Mouse (Mus musculus) right cerebral cortex, postnatal 10 days (tissue): ENCODE measurements around the gene Ovca2.

Source experiments
- DNase-seq, 2 experiments: peaks; one replicate each; pipeline ENCODE4 v3.0.0; 2021; ENCODE audit warnings: low spot score in 2 of 2

The Ovca2 gene

DNA sequence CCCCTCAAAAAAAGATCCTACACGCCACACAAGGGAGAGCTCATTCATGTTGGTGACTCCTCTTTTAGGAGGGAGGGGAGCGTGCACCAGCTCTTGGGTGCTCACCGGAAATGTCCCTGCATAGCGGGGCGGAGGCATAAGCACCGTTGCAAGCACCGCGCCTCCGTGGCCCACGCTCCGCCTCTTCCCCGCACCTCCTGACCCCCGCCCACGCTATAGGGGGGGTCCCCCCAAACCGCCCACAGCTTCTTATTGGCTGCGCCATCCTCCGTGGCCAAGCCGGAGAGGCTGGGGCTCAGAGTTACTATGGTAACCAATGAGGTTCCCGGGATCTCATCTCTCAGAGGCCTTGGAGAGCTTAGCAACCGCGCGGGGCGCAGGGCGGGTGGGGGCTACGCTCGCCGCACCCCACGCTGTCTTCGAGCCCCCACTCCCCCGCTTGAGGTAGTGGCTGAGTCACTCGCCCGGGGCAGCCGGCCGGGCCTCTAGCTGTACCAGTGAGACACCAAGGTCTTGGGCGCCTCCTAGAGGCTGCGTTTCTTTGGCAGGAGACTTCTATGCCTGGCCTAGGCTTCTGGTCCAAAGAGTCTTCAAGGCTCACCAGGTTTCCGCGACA lies 8.4 kb downstream of the Ovca2 start:
- peak; percentile 91 to 94 for DNase-seq

DNA sequence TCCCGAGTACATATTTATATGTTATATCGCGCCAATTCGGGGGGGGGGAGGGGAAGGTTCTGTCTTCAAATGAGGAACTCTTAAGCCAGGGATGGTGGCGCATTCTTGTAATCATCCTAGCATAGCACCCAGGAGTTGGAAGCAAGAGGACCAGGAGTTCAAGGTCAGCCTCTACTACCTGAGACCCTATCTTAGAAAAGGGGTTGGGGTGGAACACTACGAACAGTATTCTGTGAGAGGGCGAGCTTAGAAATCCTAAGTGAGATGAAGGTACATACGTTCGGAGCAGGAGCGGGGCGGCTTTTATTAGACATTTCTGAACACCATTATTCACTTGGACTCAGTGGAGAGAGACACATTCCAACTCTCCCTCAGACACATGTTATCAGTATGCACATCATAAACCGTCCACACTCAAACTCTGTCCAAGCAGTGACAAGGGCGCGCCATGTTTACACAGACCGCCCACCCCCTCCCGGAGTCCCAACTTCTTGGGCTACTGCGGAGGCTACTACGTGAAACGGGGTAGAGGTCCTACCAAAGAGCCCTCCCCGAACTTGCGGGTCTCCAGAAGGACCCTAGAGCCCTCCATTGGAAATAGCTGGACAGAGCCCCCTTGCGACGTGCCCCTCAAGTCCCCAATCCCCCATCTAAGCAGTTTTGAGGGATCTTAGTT lies 9.1 kb downstream of the Ovca2 start, which contains the start of gene Hic1:
Hic1 (minus strand) TSS at position 115 of the 676 bp plus-strand sequence.
- peak; percentile 43 to 60 for DNase-seq

DNA sequence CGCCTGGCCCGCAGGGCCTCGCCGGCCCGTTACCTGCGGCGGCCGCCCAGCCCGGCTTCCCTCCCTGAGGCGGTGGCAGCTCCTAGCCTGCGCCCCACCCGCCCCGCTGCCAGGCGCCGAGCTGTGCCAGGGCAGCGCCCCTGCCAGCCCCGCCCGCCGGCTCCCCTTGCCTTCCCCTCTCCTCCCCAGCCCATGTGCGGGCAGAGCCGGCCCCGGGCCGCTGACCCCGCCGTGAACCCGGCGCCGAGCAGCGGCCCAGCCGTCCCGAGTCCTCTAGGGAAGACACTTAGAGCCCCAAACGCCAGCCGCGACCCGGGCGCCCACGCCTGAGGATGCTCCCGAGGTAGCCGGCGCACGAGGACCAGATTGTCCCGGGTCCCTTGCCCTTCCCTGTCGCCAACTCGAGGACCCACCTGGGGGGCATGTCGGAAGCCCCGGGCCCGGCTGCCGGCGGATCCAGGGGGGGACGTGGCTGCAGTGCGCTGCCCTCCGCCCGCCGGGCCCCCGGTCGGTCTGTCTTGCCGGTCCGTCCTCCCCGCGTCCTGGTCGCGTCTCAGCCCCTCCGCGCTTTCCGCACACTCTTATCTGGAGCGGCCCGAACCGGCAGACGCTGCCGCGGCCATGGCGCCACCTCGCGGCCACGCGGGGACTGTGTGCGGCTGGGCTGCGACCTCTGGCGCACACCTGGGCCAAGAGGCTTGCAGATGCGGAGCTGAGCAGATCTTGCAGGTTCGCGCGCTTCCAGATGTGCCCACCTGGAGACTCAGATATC lies 9.9 kb downstream of the Ovca2 start:
- peak; percentile 84 to 86 for DNase-seq

DNA sequence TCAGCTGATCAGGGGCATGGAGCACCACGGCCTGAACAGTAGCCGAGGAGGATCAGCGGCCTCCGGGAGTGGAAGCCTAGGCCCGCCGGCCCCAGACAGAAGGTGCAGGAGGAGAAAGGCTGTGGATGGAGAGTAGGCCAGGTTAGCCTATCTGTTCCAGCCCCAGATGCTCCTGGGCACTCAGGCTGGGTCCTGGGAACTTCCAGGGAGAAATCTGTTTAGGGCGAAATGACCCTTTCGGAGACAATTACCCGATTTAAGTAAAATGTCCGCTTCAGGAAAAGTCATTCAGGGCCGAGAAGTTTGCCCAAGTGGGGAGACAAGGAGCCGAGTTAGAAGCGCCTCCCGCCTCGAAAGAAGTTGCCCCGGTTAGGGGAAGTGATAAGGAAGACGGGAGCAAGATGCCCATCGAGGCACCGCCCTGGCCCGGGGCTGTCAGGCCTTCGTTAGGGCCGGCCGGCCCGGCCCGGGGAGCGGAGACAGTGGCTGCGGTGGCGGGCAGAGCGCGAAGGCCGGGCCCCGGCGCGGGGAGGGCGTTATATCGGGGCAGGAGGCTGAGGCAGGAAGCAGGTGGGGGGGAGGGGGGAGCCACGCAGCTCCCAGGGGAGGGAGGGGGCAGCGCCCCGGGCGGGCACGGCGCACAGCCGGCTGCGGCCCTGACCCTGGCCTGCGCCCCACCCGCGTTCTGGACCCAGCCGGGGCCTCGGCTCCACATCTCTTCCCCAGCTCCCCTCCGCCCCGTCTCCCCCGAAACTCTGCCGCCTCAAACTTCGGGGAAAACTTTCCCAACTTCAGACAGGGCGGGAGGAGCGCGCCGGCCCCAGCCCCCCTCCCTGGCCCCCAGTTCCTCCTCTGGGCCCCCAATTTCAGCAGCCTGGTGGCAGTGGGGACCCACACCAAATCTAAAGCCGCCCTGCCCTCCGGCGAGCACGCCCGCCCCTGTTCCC lies 10.7 kb downstream of the Ovca2 start:
- peak; percentile 23 to 32 for DNase-seq

DNA sequence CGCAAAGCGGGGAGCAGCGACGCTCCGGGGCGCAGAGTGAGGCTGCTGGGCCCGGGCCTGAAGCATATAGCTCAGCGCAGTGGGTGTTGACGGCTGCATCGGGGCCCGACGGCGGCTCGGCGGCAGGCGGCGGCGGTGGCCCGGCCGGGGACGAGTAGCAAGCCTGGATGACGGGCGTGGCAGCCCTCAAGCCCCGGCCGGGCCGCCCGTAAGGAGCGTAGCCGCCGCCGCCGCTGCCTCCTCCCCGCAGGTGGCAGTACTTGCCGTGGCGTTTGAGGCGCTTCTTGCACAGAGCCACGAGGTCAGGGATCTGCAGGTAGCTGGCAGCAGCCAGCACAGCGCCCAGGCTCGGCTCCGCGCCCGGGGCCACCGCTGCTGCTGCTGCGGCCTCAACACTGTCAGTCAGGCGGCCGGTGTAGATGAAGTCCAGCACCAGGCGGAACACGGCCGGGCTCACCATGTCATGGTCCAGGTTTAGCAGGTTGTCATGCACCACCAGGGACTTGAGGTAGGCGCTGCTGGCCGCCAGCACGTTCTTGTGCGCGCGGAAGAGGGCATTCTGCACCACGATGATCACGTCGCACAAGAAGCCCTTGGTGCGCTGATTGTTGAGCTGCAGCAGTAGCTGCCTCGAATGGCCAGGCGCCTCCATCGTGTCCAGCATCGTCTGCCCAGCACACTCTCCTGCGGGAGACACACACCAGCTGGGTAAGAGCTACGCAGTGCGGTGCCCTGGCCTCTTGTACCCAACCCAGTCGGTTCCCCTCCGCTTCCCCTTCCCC lies 11.6 kb downstream of the Ovca2 start:
- DNase-seq = peak in 1 of 2 experiments; percentile 50

DNA sequence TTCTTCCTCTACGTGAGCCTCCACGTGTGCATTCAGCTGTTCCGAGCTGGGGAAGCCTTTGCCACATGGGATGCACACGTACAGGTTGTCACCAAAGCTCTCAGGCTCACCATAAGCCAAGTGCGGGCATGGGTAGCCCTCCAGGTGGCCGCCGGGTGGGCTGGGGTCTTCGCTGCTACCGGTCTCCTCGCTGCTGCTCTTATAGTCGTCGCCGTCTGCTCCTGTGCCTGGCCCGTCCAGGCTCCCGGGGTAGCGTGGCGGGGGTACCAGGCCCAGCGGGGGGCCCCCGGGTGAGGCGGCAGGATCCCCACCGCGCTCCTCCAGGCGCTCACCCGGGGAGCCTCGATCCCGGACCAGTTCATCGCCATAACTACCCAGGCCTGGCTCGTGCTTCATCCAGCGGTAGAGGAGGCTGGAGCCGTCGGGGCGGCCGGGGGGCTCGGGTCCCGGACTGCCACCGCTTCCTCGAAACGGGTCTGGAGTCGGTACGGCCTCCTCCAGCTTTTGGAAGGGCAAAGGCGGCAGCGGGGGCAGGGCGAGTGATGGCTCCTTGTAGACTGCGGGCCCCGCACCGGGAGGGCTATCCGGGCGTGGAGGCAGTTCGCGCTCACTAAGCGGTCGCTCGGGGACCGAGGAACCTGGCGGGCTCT lies 12.3 kb downstream of the Ovca2 start:
- DNase-seq = no peak

DNA sequence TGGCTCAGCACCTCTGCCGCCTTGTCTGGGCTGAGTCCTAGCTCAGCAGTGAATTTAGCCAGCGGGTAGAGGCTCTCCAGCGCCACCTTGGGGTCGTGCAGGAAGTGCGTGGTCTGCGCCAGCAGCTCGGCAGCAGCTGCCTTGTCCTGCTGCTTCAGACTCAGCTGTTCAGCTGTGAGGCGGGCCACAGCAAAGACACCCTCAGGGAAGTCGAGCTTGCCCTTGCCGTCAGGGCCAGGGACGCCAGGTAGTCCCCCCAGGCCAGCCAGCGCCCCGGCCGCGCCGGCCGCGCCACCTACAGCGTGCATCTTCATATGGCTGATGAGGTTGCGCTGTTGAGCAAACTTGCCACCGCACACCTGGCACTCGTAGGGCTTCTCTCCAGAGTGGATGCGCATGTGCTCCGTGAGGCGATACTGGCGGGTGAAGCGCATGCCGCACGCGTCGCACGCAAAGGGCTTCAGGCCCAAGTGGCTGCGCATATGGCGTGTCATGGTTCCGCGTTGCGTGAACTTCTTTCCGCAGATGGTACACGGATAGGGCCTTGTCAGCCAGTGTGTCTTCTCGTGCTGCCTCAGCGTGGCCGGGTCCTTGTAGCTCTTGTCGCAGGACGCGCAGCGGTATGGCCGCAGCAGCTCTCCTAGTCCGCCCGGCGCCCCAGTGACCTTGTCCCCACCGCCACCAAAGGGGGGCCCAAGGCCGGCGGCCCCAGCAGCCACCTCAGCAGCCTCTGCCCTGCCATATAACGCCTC lies 13.0 kb downstream of the Ovca2 start:
- DNase-seq = peak; percentile 72 to 78

DNA sequence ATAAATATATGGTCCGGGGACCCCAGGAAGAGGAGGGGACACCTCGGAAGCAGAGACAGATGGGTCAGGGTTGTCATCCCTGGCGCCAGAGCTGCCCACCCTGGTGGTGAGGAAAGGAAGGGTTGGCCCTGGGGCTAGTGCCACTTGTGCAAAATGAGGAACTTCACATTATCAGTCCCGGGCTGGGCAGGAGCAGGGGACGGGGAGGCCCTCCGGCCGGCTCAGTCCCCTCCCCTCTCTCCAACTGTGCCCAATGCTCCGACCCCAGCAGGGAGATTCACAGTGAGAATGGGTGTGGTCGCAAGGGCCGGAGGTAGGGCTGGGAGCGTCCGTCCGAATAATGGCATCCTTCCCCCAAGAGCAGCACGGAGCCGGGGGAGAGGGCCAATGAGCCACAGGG lies 13.9 kb downstream of the Ovca2 start:
- DNase-seq = peak in 1 of 2 experiments; percentile 37

DNA sequence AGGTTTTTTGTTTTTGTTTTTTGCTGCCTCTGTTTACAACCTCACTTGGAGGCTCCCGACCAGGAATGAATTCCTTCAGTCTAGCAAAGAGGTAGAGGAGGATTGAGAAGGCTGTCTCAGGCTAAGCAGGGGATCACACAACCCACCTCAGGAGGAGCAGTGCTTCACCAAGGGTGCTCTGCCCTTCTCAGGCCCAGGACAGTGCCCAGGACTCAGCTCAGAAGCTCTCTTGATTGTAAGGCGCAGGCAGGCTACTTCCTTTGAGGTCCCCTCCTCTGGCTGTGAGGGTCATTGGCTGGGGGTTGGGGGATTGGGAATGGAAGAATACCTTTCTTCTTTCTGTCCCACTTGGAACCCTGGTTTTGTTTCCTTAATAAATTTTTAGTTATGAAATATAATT lies 14.6 kb downstream of the Ovca2 start:
- peak in 1 of 2 experiments; percentile 20 for DNase-seq

DNA sequence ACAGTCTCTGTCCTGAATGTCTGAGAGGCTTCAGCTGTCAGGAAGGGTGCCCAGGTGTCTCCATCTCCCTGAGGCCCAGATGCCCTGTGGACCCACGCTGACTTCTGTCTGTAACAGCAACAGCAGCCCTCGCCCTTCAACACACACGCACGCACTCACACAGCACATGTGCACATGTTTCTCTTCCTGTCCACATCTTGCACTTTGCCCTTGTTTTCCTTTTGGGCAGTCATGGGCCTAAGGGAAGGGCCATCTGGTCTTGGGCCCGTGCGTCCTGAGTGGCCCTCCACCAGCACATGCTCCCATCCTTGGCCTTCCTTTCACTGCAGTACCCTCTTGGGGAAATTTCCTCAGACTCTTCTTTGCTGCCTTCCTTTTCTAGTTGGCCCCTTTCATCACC lies 15.3 kb downstream of the Ovca2 start:
- peak in 1 of 2 experiments; percentile 23 for DNase-seq

DNA sequence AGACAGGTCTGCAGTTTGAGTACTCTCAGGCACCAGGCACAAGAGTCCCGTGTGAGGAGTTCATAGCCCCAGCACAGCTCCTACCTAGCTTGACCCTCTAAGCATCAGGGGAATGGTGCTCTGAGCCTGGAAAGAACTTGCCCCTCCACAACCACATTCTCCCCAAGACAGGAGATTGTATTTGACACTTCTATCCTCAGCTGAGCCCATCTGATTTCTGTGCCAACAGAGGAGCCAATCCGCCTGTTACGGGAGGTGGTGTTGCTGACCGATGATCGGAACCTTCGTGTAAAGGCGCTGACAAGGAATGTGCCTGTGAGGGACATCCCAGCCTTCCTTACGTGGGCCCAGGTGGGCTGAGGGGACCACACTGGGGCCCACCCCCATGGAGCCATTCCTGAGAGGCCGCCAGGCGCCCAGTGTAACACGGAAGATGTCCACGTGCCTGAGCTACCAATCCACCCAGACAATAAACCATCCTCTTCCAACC lies 16.0 kb downstream of the Ovca2 start:
- peak in 1 of 2 experiments; percentile 20 for DNase-seq

DNA sequence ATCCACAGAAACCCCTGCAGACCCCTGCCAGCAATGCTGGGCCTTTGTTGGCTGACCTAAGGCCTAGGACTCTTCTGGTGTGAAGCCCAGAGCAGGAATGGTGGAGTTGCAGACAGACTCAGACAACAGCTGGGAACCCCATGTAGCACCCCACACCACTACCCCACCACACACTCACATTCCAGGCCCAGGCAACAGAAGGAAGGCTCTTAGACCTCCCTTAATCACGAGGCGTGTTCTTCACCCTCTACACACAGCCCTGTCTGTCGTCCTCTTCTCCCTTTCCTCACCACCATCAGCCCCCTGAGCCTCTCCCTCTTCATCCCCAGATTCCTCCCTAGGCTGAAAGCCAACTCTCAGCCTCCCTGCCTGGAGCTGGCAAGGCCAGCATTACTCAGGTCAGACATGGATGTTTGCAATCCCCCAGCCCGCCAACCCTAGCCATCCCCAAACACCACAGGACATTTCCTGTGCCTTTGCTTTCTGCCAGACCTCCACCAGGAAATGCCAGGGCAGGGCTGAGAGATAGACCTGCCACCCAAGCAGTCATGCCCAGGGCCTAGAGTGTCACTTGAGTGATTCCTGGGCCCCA lies 17.1 kb downstream of the Ovca2 start:
- peak in 1 of 2 experiments; percentile 25 for DNase-seq

DNA sequence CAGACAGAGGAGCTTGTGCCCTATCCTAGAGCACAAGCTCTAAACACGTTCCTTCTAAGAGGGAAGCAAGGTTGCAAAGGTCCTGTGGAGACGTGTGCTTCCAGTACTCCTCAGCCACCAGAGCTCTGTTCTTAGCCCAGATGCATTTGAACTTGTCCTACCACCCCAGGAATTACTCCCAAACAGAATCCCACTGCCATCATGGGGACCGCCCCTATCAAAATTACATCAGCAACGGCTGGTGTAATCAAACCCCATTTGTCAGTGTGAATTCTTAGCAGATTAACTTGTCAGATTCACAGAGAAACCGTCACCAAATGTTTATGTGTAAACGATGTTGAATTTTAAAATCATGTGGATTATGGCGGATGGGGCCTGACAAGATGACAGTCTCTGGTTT lies 17.7 kb downstream of the Ovca2 start:
- DNase-seq = no peak

DNA sequence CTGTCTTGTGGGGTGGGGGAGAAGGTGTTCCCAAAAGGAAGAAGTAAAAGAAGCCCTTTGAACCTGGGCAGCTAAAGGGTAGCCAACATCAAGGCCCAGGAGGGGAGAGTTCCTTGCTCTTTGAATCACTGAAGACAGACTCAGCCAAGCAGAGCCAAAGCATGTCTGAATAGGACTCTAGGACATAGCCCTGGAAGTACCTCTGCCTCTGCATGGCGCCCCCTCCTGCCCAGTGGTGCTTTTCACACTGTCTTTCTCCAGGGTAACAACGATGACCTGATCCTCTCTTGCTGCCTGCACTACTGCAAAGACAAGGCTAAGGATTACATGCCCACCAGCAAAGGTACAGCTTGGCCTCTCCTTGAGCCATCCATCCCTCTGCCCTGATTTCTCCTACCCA lies 19.1 kb downstream of the Ovca2 start:
- peak in 1 of 2 experiments; percentile 22 for DNase-seq

DNA sequence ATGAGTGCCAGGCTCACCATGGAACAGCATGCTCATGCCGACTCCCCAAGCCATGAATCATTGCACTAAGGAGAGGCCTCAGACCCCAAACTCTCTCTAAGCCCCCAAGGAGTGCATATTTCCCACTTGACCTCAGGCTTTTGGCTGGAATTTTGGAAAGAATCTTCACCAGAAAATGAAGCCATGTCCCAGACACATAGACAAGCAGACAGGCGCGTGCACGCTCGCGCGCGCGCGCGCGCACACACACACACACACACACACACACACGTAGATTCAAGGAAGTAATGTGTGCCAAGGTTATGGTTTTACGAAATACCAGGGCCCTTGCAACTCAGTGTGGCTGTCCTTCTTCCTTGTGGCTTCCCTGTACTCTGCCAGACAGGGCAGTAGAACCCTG lies 20.2 kb downstream of the Ovca2 start:
- no peak for DNase-seq

DNA sequence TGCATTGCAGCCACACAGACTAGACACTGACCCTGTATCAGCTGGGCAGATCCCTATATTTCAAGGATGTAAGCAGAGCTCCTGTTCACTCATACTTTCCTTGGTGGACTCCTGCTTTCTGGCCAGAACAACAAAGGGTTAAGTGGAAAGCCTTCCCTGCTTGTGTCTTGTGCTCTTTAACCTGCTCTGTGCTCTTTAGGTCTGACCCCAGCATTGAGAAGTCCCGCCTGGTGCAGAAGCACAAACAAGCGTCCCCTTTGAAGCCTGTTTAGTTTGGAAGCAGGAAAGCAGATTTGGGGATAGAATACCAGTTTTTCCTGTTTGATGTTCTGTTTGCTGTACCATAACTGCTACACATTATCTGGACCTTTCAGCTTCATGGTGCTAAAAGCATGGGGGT lies 20.7 kb downstream of the Ovca2 start:
- DNase-seq = peak in 1 of 2 experiments; percentile 22

DNA sequence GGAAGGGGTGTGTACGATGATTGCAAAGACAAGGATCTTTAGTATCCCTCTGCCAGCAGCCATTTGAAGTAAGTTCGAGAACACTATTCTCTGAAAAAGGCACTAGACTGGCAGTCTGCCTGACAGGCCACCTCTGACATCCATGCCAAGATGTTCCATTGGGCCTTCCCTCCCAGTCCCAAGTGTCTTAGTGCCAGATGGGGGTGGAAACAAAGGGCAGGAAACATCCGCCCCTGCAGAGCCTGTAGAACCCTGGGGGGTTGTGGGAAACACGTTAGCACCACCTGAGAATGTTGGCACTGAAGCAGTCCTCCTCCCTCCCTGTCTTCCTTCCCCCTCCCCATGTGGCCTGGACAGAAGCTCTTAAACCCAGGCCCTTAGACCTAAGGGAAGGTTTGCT lies 21.6 kb downstream of the Ovca2 start:
- peak in 1 of 2 experiments; percentile 27 for DNase-seq

DNA sequence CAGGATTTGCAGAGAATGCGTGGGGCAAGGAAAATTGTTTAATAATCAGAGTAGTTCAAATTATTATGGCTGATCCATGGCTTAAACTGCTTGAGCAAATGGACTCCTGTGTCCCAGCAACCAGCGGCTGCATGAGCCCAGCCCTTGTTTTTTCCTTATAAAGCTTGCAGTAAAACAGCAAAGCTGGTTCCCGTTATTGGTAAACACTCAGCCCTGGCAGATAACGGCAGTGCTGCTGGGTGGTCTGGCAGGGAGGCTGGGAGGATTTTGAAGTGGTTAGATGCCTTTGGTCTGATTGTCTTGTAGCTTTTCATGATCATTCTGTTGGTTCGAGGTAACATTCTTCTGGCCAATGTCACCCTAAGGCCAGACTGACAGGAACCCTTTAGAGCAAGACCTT lies 22.2 kb downstream of the Ovca2 start:
- DNase-seq = no peak

DNA sequence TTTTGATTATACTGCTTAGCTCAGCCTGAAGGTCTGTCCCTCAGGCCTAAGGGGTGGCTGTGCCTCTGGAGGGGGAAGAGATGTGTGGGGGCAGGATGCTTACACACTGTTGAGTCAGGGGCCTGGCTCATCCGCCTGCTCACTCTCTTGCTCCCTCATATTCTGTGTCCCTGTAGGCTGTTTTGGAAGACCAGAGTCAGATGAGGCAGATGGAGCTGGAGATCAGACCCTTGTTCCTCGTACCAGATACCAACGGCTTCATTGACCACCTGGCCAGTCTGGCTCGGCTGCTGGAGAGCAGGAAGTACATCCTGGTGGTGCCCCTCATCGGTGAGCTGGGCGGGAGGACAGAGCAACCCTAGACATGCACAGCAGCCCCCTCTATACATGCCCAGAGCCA lies 22.6 kb downstream of the Ovca2 start:
- no peak for DNase-seq
